Comparison of ENCODE assay signal across 8 mouse cellular contexts in genomic region chr7:16401991-16402431, GRCm38 (mm10). TPM values are rescaled to one million over a fixed set of nuclear protein-coding genes. Genes with fewer than 3 reads are reported as not detected.
DNase-seq lines count a peak whose midpoint lies in the region; ATAC-seq and TF ChIP-seq lines count a peak whose summit lies in the region.

No protein-coding gene starts in this region.

- peak; percentile 49; the same call in 1 of the 2 replicates for TF ChIP-seq POLR2A in heart, adult 2 months (IDR thresholded peaks at IDR 0.05; ENCODE audit: insufficient read depth, low read depth, low read length)

- H3K4me2 ChIP-seq in kidney, embryonic 14.5 days (replicated peaks; ENCODE audit: low read depth, low read length), result peak overlapping the region; percentile 65
- peak overlapping the region; percentile 70 for H3K4me2 ChIP-seq in liver, embryonic 16.5 days (ENCODE audit: low read depth, low read length)
- H3K4me2 ChIP-seq in neural tube, embryonic 12.5 days (replicated peaks), result peak overlapping the region; percentile 67

- H3K36me3 ChIP-seq in G1E (replicated peaks), result peaks cover 35% of the 10 kb centered on the region
- peaks cover 19% of the 10 kb centered on the region for H3K36me3 ChIP-seq in heart, adult 2 months (ENCODE audit: control insufficient read depth, insufficient read depth, low read length)
- H3K36me3 ChIP-seq in kidney, embryonic 14.5 days (ENCODE audit: control insufficient read depth, insufficient read depth, low read length), result no peaks in the 10 kb centered on the region
- no peaks in the 10 kb centered on the region for H3K36me3 ChIP-seq in liver, embryonic 16.5 days (ENCODE audit: control insufficient read depth, insufficient read depth)
- H3K36me3 ChIP-seq in neural tube, embryonic 12.5 days, result no peaks in the 10 kb centered on the region

- intact Hi-C loops in heart, adult 2 months (cut with DNase I), result loop anchor here (1.0 to 10.0 kb wide), 2 partner anchors 89 to 653 kb away; no protein-coding TSS in a partner anchor

- no peaks in the 10 kb centered on the region; the same call in 1 of the 2 replicates for H3K79me2 ChIP-seq in heart, adult 2 months (replicated peaks; ENCODE audit: control insufficient read depth, insufficient read depth, low read length)

- no peaks in the 10 kb centered on the region for H3K27me3 ChIP-seq in G1E (ENCODE audit: insufficient read depth, low read length)
- no peaks in the 10 kb centered on the region for H3K27me3 ChIP-seq in heart, adult 2 months (ENCODE audit: control insufficient read depth, insufficient read depth, low read length)
- no peaks in the 10 kb centered on the region for H3K27me3 ChIP-seq in kidney, embryonic 14.5 days (ENCODE audit: control insufficient read depth, insufficient read depth, low read length)
- H3K27me3 ChIP-seq in liver, embryonic 16.5 days (ENCODE audit: control insufficient read depth, insufficient read depth, low read depth, low read length), result no peaks in the 10 kb centered on the region
- H3K27me3 ChIP-seq in neural tube, embryonic 12.5 days (replicated peaks), result no peaks in the 10 kb centered on the region

- peak overlapping the region; percentile 97 for H3K9ac ChIP-seq in heart, adult 2 months (ENCODE audit: low read depth, low read length)
- peak overlapping the region; percentile 100 for H3K9ac ChIP-seq in kidney, embryonic 14.5 days (ENCODE audit: low read depth, low read length)
- H3K9ac ChIP-seq in liver, embryonic 16.5 days (ENCODE audit: low read depth, low read length), result peak overlapping the region; percentile 100
- peak overlapping the region; percentile 100 for H3K9ac ChIP-seq in neural tube, embryonic 12.5 days

- peaks cover 47% of the 10 kb centered on the region for H3K4me1 ChIP-seq in G1E (ENCODE audit: insufficient read depth, low read depth, low read length)
- H3K4me1 ChIP-seq in heart, adult 2 months (ENCODE audit: control insufficient read depth, insufficient read depth, low read length), result peaks cover 27% of the 10 kb centered on the region
- peaks cover 30% of the 10 kb centered on the region for H3K4me1 ChIP-seq in kidney, embryonic 14.5 days (ENCODE audit: control insufficient read depth, insufficient read depth, low read length)
- peaks cover 45% of the 10 kb centered on the region for H3K4me1 ChIP-seq in liver, embryonic 16.5 days (ENCODE audit: control insufficient read depth, low read depth, low read length)
- H3K4me1 ChIP-seq in neural tube, embryonic 12.5 days, result peaks cover 28% of the 10 kb centered on the region

- ATAC-seq in G1E (ENCODE audit: extremely low read depth, insufficient number of reproducible peaks, low FRiP score, poor library complexity, severe bottlenecking), result no peak
- no peak for ATAC-seq in kidney, embryonic 14.5 days (ENCODE audit: low FRiP score, low TSS enrichment)
- ATAC-seq in liver, embryonic 16.5 days (ENCODE audit: low read depth), result peak; percentile 9
- ATAC-seq in neural tube, embryonic 12.5 days (ENCODE audit: low FRiP score, low read depth), result no peak

- H3K4me3 ChIP-seq in G1E (ENCODE audit: low read depth, low read length), result peak overlapping the region; percentile 83
- peak overlapping the region; percentile 86 for H3K4me3 ChIP-seq in heart, adult 2 months
- H3K4me3 ChIP-seq in kidney, embryonic 14.5 days (ENCODE audit: low read length), result peak overlapping the region; percentile 96
- H3K4me3 ChIP-seq in liver, embryonic 16.5 days (ENCODE audit: low read depth, low read length), result peak overlapping the region; percentile 91
- peak overlapping the region; percentile 92 for H3K4me3 ChIP-seq in neural tube, embryonic 12.5 days

- peak overlapping the region; percentile 100 for H3K27ac ChIP-seq in heart, adult 2 months
- peak overlapping the region; percentile 100 for H3K27ac ChIP-seq in kidney, embryonic 14.5 days (ENCODE audit: low read depth, low read length)
- peak overlapping the region; percentile 100 for H3K27ac ChIP-seq in liver, embryonic 16.5 days (ENCODE audit: low read length)
- H3K27ac ChIP-seq in neural tube, embryonic 12.5 days, result peak overlapping the region; percentile 100

- peak; percentile 45 for DNase-seq in 3134 (ENCODE audit: extremely low read depth, insufficient read length, low spot score)
- DNase-seq in G1E (ENCODE audit: low spot score), result peak; percentile 42
- DNase-seq in cerebellum, postnatal 14 days, result peak; percentile 61 to 65
- peak; percentile 72 for DNase-seq in heart, adult 2 months
- peak; percentile 66 for DNase-seq in thymus, postnatal 4 days

- no peaks in the 10 kb centered on the region for H3K9me3 ChIP-seq in G1E (replicated peaks)
- no peaks in the 10 kb centered on the region for H3K9me3 ChIP-seq in kidney, embryonic 14.5 days (ENCODE audit: control insufficient read depth, low read length)
- H3K9me3 ChIP-seq in liver, embryonic 16.5 days (replicated peaks; ENCODE audit: control insufficient read depth, low read length), result no peaks in the 10 kb centered on the region
- H3K9me3 ChIP-seq in neural tube, embryonic 12.5 days, result no peaks in the 10 kb centered on the region

- WGBS in heart, adult 2 months, result under 1% methylated on average over 17 of the region's 17 CpGs
- WGBS in kidney, embryonic 14.5 days, result under 1% methylated on average over 17 of the region's 17 CpGs
- WGBS in liver, embryonic 16.5 days (ENCODE audit: insufficient replicate concordance), result under 1% methylated on average over 17 of the region's 17 CpGs
- WGBS in neural tube, embryonic 12.5 days, result under 1% methylated on average over 17 of the region's 17 CpGs

- TF ChIP-seq CTCF in G1E (IDR thresholded peaks at IDR 0.05; ENCODE audit: low read depth, low read length), result no peak
- TF ChIP-seq CTCF in heart, adult 2 months (IDR thresholded peaks at IDR 0.05), result no peak

- TF ChIP-seq EP300 in heart, adult 2 months (IDR thresholded peaks at IDR 0.05; ENCODE audit: insufficient read depth, low read depth, low read length), result no peak

RNA-seq across cellular contexts. Expression of gene Zc3h4, which starts 1.3 kb away (rescaled TPM):
- total RNA-seq in G1E (2014; fragmentation: Nextera tagmentation) (62.2 and 64.4 TPM in 2 replicates), G1E (2017) (18.6 and 23.7 TPM in 2 replicates)
- polyA plus RNA-seq in G1E (2012), result 179 and 193 TPM in 2 replicates
- 10 to 100 TPM; 27.7 to 32.4 TPM for total RNA-seq in heart, adult 2 months (2021)
- polyA plus RNA-seq in heart, adult 2 months (2012; rRNA removed), result 17.7 and 17.8 TPM in 2 replicates
- 16.7 and 23.6 TPM in 2 replicates for polyA plus RNA-seq in kidney, embryonic 14.5 days (2014; fragmentation: Nextera tagmentation; extraction: Ambion mirVana)
- 7.0 and 7.2 TPM in 2 replicates for polyA plus RNA-seq in liver, embryonic 16.5 days (2015; fragmentation: Nextera tagmentation; extraction: Ambion mirVana)
- polyA plus RNA-seq in neural tube, embryonic 12.5 days (2016; fragmentation: Nextera tagmentation; extraction: Ambion mirVana), result 26.6 and 27.8 TPM in 2 replicates

RNA-seq across cellular contexts. Expression of gene Sae1, which starts 14.4 kb away (rescaled TPM):
- total RNA-seq in G1E (2014; fragmentation: Nextera tagmentation), result 105 TPM in 2 replicates
- total RNA-seq in G1E (2017), result 319 and 383 TPM in 2 replicates
- 49.5 and 52.0 TPM in 2 replicates for polyA plus RNA-seq in G1E (2012)
- total RNA-seq in heart, adult 2 months (2021), result 10 to 100 TPM; 33.0 to 36.1 TPM
- polyA plus RNA-seq in heart, adult 2 months (2012; rRNA removed), result 23.4 and 45.3 TPM in 2 replicates
- 241 and 323 TPM in 2 replicates for polyA plus RNA-seq in kidney, embryonic 14.5 days (2014; fragmentation: Nextera tagmentation; extraction: Ambion mirVana)
- polyA plus RNA-seq in liver, embryonic 16.5 days (2015; fragmentation: Nextera tagmentation; extraction: Ambion mirVana), result 84.3 and 90.7 TPM in 2 replicates
- 321 and 328 TPM in 2 replicates for polyA plus RNA-seq in neural tube, embryonic 12.5 days (2016; fragmentation: Nextera tagmentation; extraction: Ambion mirVana)

RNA-seq across cellular contexts. Expression of gene Tmem160, which starts 50.6 kb away (rescaled TPM):
- total RNA-seq in G1E (2014; fragmentation: Nextera tagmentation), result 21.6 and 22.7 TPM in 2 replicates
- total RNA-seq in G1E (2017), result 23.9 and 35.0 TPM in 2 replicates
- 166 and 224 TPM in 2 replicates for polyA plus RNA-seq in G1E (2012)
- total RNA-seq in heart, adult 2 months (2021), result 10 to 100 TPM; 82.9 to 88.2 TPM
- 109 and 140 TPM in 2 replicates for polyA plus RNA-seq in heart, adult 2 months (2012; rRNA removed)
- polyA plus RNA-seq in kidney, embryonic 14.5 days (2014; fragmentation: Nextera tagmentation; extraction: Ambion mirVana), result 56.0 TPM in 2 replicates
- polyA plus RNA-seq in liver, embryonic 16.5 days (2015; fragmentation: Nextera tagmentation; extraction: Ambion mirVana), result 23.4 and 23.6 TPM in 2 replicates
- 58.5 and 66.6 TPM in 2 replicates for polyA plus RNA-seq in neural tube, embryonic 12.5 days (2016; fragmentation: Nextera tagmentation; extraction: Ambion mirVana)
